Comparison of ENCODE assay signal across 17 mouse cellular contexts in the genomic region with DNA sequence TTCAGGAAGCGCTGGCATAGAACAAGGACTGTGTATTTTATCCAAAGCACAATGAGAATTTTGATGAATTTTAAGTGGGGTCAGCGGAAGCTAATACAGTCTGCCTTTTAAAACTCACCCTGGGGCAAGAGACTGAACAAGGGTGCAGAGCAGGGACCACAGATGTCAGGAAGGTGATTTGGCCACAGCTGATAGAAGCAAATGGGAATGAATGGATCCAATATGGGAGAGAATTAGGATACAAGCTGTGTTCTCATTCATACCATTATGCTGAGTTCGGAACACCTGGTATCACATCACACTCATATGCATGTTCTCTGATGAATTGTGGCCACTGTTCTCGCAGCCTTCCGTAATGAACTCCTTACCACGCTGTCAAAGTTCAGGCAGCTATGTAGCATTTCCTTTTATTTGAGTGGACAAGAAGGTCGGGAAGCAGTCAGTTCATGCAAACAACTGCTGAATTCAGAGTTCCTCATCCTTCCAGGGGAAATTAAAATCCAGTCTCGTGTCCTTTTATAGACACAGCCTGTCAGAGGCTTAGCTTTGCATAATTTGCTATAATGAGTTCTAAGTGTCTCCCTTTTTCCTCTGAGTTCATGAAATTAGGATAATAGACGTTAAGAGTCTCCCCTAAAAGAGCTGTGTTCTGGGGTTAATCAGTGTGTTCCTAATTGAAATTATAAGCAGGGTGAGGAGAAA.
DNase-seq lines count a peak whose midpoint lies in the region; ATAC-seq lines count a peak whose summit lies in the region.
"Had no signal": no experiment of that assay in that cellular context is flagged by ENCODE, and none has a peak within 500 bp of the region (broad histone marks: within the 10 kb centered on the region; RNA-seq: fewer than 3 reads in every experiment).

No protein-coding gene starts in this region.

- H3K4me1 ChIP-seq in kidney, embryonic 15.5 days = no peaks in the 10 kb centered on the region
- 0 out of 2 replicates have a peak, but pooled peaks cover 9% of the 10 kb centered on the region for H3K4me1 ChIP-seq in embryonic facial prominence, embryonic 15.5 days
- no peaks in the 10 kb centered on the region; the same call in 1 of the 2 replicates for H3K4me1 ChIP-seq in hindbrain, embryonic 15.5 days (replicated peaks)
- no peaks in the 10 kb centered on the region for H3K4me1 ChIP-seq in neural tube, embryonic 14.5 days (ENCODE audit: control insufficient read depth, insufficient read depth, low read length)
- H3K4me1 ChIP-seq: megakaryocyte, embryonic 14.5 days had no signal

- no peak overlapping the region for H3K4me2 ChIP-seq in kidney, embryonic 15.5 days
- no peak overlapping the region for H3K4me2 ChIP-seq in embryonic facial prominence, embryonic 15.5 days (replicated peaks)
- no peak overlapping the region for H3K4me2 ChIP-seq in hindbrain, embryonic 15.5 days
- H3K4me2 ChIP-seq in neural tube, embryonic 14.5 days (ENCODE audit: low read depth, low read length) = no peak overlapping the region
- H3K4me2 ChIP-seq: lung, embryonic 14.5 days had no signal

- no peaks in the 10 kb centered on the region for H3K27me3 ChIP-seq in kidney, embryonic 15.5 days
- H3K27me3 ChIP-seq in embryonic facial prominence, embryonic 15.5 days = no peaks in the 10 kb centered on the region
- H3K27me3 ChIP-seq in hindbrain, embryonic 15.5 days = no peaks in the 10 kb centered on the region
- no peaks in the 10 kb centered on the region for H3K27me3 ChIP-seq in neural tube, embryonic 14.5 days (ENCODE audit: control insufficient read depth, insufficient read depth, low read length)
- H3K27me3 ChIP-seq: megakaryocyte, embryonic 14.5 days had no signal

- no peaks in the 10 kb centered on the region for H3K9me3 ChIP-seq in kidney, embryonic 15.5 days (replicated peaks)
- no peaks in the 10 kb centered on the region for H3K9me3 ChIP-seq in embryonic facial prominence, embryonic 15.5 days (replicated peaks)
- H3K9me3 ChIP-seq in hindbrain, embryonic 15.5 days = no peaks in the 10 kb centered on the region
- no peaks in the 10 kb centered on the region for H3K9me3 ChIP-seq in neural tube, embryonic 14.5 days (ENCODE audit: control insufficient read depth, low read length)
- H3K9me3 ChIP-seq: megakaryocyte, embryonic 14.5 days had no signal

- WGBS in kidney, embryonic 15.5 days = 64% methylated on average over 9 of the region's 9 CpGs
- 39% methylated on average over 9 of the region's 9 CpGs for WGBS in embryonic facial prominence, embryonic 15.5 days
- 42% methylated on average over 9 of the region's 9 CpGs for WGBS in hindbrain, embryonic 15.5 days
- 39% methylated on average over 9 of the region's 9 CpGs for WGBS in neural tube, embryonic 14.5 days

- H3K4me3 ChIP-seq in kidney, embryonic 15.5 days (replicated peaks) = no peak overlapping the region
- H3K4me3 ChIP-seq in embryonic facial prominence, embryonic 15.5 days (replicated peaks) = no peak overlapping the region
- H3K4me3 ChIP-seq in hindbrain, embryonic 15.5 days = no peak overlapping the region
- no peak overlapping the region for H3K4me3 ChIP-seq in neural tube, embryonic 14.5 days (ENCODE audit: low read depth, low read length)
- H3K4me3 ChIP-seq: left cerebral cortex, adult 2 months; megakaryocyte, embryonic 14.5 days had no signal

- ATAC-seq in kidney, embryonic 15.5 days (replicated peaks; ENCODE audit: low FRiP score) = no peak
- ATAC-seq in embryonic facial prominence, embryonic 15.5 days (ENCODE audit: insufficient number of reproducible peaks, low FRiP score, low TSS enrichment, low read depth) = 0 out of 2 replicates have a peak, but pooled peaks have one; percentile 47
- ATAC-seq in hindbrain, embryonic 15.5 days (ENCODE audit: low FRiP score, low read depth) = peak; percentile 51; the same call in 1 of the 2 replicates
- peak; percentile 34; the same call in 1 of the 2 replicates for ATAC-seq in neural tube, embryonic 14.5 days (ENCODE audit: low read depth)

- intact Hi-C loops in gastrocnemius, postnatal 36 days (cut with DNase I) = no loop called here

- H3K27ac ChIP-seq in kidney, embryonic 15.5 days = no peak overlapping the region
- H3K27ac ChIP-seq in embryonic facial prominence, embryonic 15.5 days (replicated peaks) = no peak overlapping the region
- H3K27ac ChIP-seq in hindbrain, embryonic 15.5 days (replicated peaks) = no peak overlapping the region
- no peak overlapping the region for H3K27ac ChIP-seq in neural tube, embryonic 14.5 days (ENCODE audit: low read depth, low read length)
- H3K27ac ChIP-seq: left cerebral cortex, adult 2 months had no signal

- H3K9ac ChIP-seq in kidney, embryonic 15.5 days = no peak overlapping the region
- H3K9ac ChIP-seq in embryonic facial prominence, embryonic 15.5 days = no peak overlapping the region
- H3K9ac ChIP-seq in hindbrain, embryonic 15.5 days = no peak overlapping the region
- no peak overlapping the region for H3K9ac ChIP-seq in neural tube, embryonic 14.5 days (replicated peaks; ENCODE audit: low read depth, low read length)
- H3K9ac ChIP-seq: lung, embryonic 14.5 days had no signal

- no peaks in the 10 kb centered on the region for H3K36me3 ChIP-seq in kidney, embryonic 15.5 days
- H3K36me3 ChIP-seq in embryonic facial prominence, embryonic 15.5 days = no peaks in the 10 kb centered on the region
- no peaks in the 10 kb centered on the region for H3K36me3 ChIP-seq in hindbrain, embryonic 15.5 days
- H3K36me3 ChIP-seq in neural tube, embryonic 14.5 days (ENCODE audit: control insufficient read depth, insufficient read depth, low read length) = no peaks in the 10 kb centered on the region

- DNase-seq in kidney, postnatal 14 days = peak; percentile 5
- no peak for DNase-seq in T-cell, adult 2 months (ENCODE audit: low spot score)
- no peak for DNase-seq in gastrocnemius, postnatal 36 days
- DNase-seq in layer of hippocampus, postnatal 36 days = no peak
- DNase-seq: adrenal gland, postnatal 10 days; cerebellum, postnatal 10 days; heart, postnatal 14 days; kidney, adult 18-20 months; lung, embryonic 14.5 days; right cerebral cortex, postnatal 14 days; thymus, adult 2 months had no signal
